Mouse (Mus musculus): ENCODE measurements around the gene Olfr805.

Gene Olfr805

GRCm38 (mm10) chr10:129729275-129729674, at the start of gene Olfr805:
TSS of gene Olfr805 (minus strand) at chr10:129729375.
- DNase-seq (ENCODE audit: extremely low read depth, low read depth) = no peak

GRCm38 (mm10) chr10:129778123-129778522, 48.9 kb upstream of the Olfr805 start:
- DNase-seq (ENCODE audit: extremely low read depth, low read depth) = no peak

- no peak for DNase-seq (ENCODE audit: extremely low read depth, low read depth)
These were observed 45.2 kb upstream of the Olfr805 start, which contains the start of gene Olfr809 for GRCm38 (mm10) chr10:129774338-129774737. TSS of gene Olfr809 (plus strand) at chr10:129774638.

- DNase-seq (ENCODE audit: extremely low read depth, low read depth) = no peak
These were observed 36.0 kb upstream of the Olfr805 start, which contains the start of gene Olfr808 for GRCm38 (mm10) chr10:129765182-129765581. TSS of gene Olfr808 (plus strand) at chr10:129765482.

GRCm38 (mm10) chr10:129757693-129758092, 28.5 kb upstream of the Olfr805 start, which contains the start of gene Olfr807:
TSS of gene Olfr807 (minus strand) at chr10:129757793.
- DNase-seq (ENCODE audit: extremely low read depth, low read depth) = no peak

- no peak for DNase-seq (ENCODE audit: extremely low read depth, low read depth)
These were observed 12.6 kb upstream of the Olfr805 start, which contains the start of gene Olfr806 for GRCm38 (mm10) chr10:129741821-129742220. TSS of gene Olfr806 (minus strand) at chr10:129741921.

GRCm38 (mm10) chr10:129702910-129703309, 26.3 kb downstream of the Olfr805 start, which contains the start of gene Olfr804:
TSS of gene Olfr804 (plus strand) at chr10:129703210.
- DNase-seq (ENCODE audit: extremely low read depth, low read depth) = no peak

- no peak for DNase-seq (ENCODE audit: extremely low read depth, low read depth)
These were observed 35.0 kb downstream of the Olfr805 start, which contains the start of gene Olfr803 for GRCm38 (mm10) chr10:129694186-129694585. TSS of gene Olfr803 (minus strand) at chr10:129694286.

- no peak for DNase-seq (ENCODE audit: extremely low read depth, low read depth)
These were observed 41.1 kb downstream of the Olfr805 start, which contains the start of gene Olfr802 for GRCm38 (mm10) chr10:129688069-129688468. TSS of gene Olfr802 (minus strand) at chr10:129688169.

GRCm38 (mm10) chr10:129673765-129674164, 55.4 kb downstream of the Olfr805 start, which contains the start of gene Olfr801:
TSS of gene Olfr801 (minus strand) at chr10:129673865.
- DNase-seq (ENCODE audit: extremely low read depth, low read depth) = no peak
